23 mouse cellular contexts compared by ENCODE assay signal in the genomic region with DNA sequence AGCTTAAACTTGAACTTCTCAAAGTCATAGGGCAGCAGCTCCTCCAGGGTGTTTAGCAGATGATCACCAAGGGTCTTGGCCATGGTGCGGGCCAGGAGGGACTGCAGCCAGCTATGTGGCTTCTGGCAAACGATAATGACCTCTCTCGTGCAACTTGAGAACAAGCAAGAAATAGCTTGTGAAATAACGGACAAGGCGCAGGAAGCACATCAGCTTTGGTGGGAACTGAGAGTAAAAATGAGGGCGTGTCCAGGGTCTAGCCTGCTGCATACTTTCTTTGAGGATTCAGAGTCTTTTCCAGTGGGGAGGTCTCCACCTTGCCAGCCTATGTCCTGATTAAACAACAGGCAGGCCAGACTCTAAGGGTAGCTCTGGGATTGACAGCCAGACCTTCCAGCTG. TPM values are rescaled to one million over a fixed set of nuclear protein-coding genes. Genes with fewer than 3 reads are reported as not detected.
DNase-seq lines count a peak whose midpoint lies in the region; ATAC-seq and TF ChIP-seq lines count a peak whose summit lies in the region.
"Had no signal": no experiment of that assay in that cellular context is flagged by ENCODE, and none has a peak within 500 bp of the region (broad histone marks: within the 10 kb centered on the region; RNA-seq: fewer than 3 reads in every experiment).

Mefv (minus strand) TSS at position 118 of the 400 bp plus-strand sequence.

- H3K4me1 ChIP-seq in spleen, adult 2 months (ENCODE audit: control insufficient read depth, insufficient read depth, insufficient read length) = no peaks in the 10 kb centered on the region
- H3K4me1 ChIP-seq in midbrain, embryonic 16.5 days (ENCODE audit: control insufficient read depth, insufficient read depth, low read length) = no peaks in the 10 kb centered on the region
- H3K4me1 ChIP-seq: embryonic facial prominence, embryonic 15.5 days; forebrain, embryonic 15.5 days; heart, embryonic 13.5 days; hindbrain, embryonic 15.5 days had no signal

- no peaks in the 10 kb centered on the region for H3K27me3 ChIP-seq in spleen, adult 2 months (ENCODE audit: control insufficient read depth, insufficient read depth, low read length)
- no peaks in the 10 kb centered on the region for H3K27me3 ChIP-seq in midbrain, embryonic 16.5 days (ENCODE audit: control insufficient read depth, insufficient read depth, low read depth, low read length)
- H3K27me3 ChIP-seq: CH12.LX; embryonic facial prominence, embryonic 15.5 days; forebrain, embryonic 15.5 days; heart, embryonic 13.5 days; hindbrain, embryonic 15.5 days; Patski had no signal

- no peak within 1 kb of the TSS for H3K27ac ChIP-seq in spleen, adult 2 months (ENCODE audit: insufficient read depth, low read length)
- no peak within 1 kb of the TSS for H3K27ac ChIP-seq in midbrain, embryonic 16.5 days (ENCODE audit: low read length)
- H3K27ac ChIP-seq: embryonic facial prominence, embryonic 15.5 days; forebrain, embryonic 15.5 days; heart, embryonic 13.5 days; hindbrain, embryonic 15.5 days had no signal

- DNase-seq in spleen, adult 2 months (ENCODE audit: low read depth in 1 of 2, low spot score in 2 of 2) = no peak
- DNase-seq in spleen, postnatal 14 days (ENCODE audit: low spot score in 2 of 2) = no peak
- no peak for DNase-seq in kidney, adult 9 months
- DNase-seq in kidney, adult 11 months = no peak
- DNase-seq: adrenal gland, postnatal 14 days; cerebellum, adult 2 months; embryo, embryonic 11 days; gastrocnemius, postnatal 10 days; heart, postnatal 36 days had no signal

- peak within 1 kb of the TSS; percentile 2 for H3K4me3 ChIP-seq in spleen, adult 2 months (ENCODE audit: extremely low read depth, insufficient read depth, insufficient read length)
- no peak within 1 kb of the TSS for H3K4me3 ChIP-seq in midbrain, embryonic 16.5 days (ENCODE audit: low read depth, low read length)
- H3K4me3 ChIP-seq: embryonic facial prominence, embryonic 15.5 days; forebrain, embryonic 15.5 days; heart, embryonic 13.5 days; hindbrain, embryonic 15.5 days had no signal

- WGBS in spleen, adult 2 months = 85% methylated on average over 6 of the region's 6 CpGs
- 92% methylated on average over 6 of the region's 6 CpGs for WGBS in midbrain, embryonic 16.5 days

- no peak within 1 kb of the TSS for H3K4me2 ChIP-seq in midbrain, embryonic 16.5 days (ENCODE audit: low read length)
- H3K4me2 ChIP-seq: embryonic facial prominence, embryonic 15.5 days; forebrain, embryonic 15.5 days; heart, embryonic 13.5 days; hindbrain, embryonic 15.5 days had no signal

- no peak within 1 kb of the TSS for H3K9ac ChIP-seq in midbrain, embryonic 16.5 days (ENCODE audit: low read depth, low read length)
- H3K9ac ChIP-seq: embryonic facial prominence, embryonic 15.5 days; forebrain, embryonic 15.5 days; heart, embryonic 13.5 days; hindbrain, embryonic 15.5 days had no signal

- no peaks in the 10 kb centered on the region for H3K9me3 ChIP-seq in midbrain, embryonic 16.5 days (replicated peaks; ENCODE audit: control insufficient read depth, low read length, poor library complexity, severe bottlenecking)
- H3K9me3 ChIP-seq: embryonic facial prominence, embryonic 15.5 days; forebrain, embryonic 15.5 days; heart, embryonic 13.5 days; hindbrain, embryonic 15.5 days had no signal

- peak; percentile 71 for ATAC-seq in megakaryocyte, adult 5-6 weeks (ENCODE audit: poor library complexity, severe bottlenecking)
- ATAC-seq in neutrophil, adult 5-6 weeks (ENCODE audit: extremely low read depth, insufficient number of reproducible peaks, low FRiP score, poor library complexity, severe bottlenecking) = no peak
- no peak for ATAC-seq in midbrain, embryonic 16.5 days
- ATAC-seq: activated CD4-positive, CD25-positive, alpha-beta regulatory T cell, adult 4 months; forebrain, embryonic 15.5 days; Patski had no signal

- H3K36me3 ChIP-seq in spleen, adult 2 months (ENCODE audit: control insufficient read depth, insufficient read depth, low read length) = no peaks in the 10 kb centered on the region
- no peaks in the 10 kb centered on the region for H3K36me3 ChIP-seq in midbrain, embryonic 16.5 days (ENCODE audit: control insufficient read depth, insufficient read depth, low read length)
- H3K36me3 ChIP-seq: embryonic facial prominence, embryonic 15.5 days; forebrain, embryonic 15.5 days; heart, embryonic 13.5 days; hindbrain, embryonic 15.5 days had no signal

- TF ChIP-seq CTCF in spleen, adult 2 months (IDR thresholded peaks at IDR 0.05; ENCODE audit: extremely low read depth, insufficient read depth, insufficient read length, insufficient replicate concordance) = no peak

- TF ChIP-seq POLR2A in spleen, adult 2 months (IDR thresholded peaks at IDR 0.05; ENCODE audit: low read depth, low read length) = no peak

RNA-seq across cellular contexts. Expression of gene Mefv, which starts in this region (rescaled TPM):
- polyA plus RNA-seq in spleen, adult 2 months (2012; rRNA removed) = 2.9 and 3.2 TPM in 2 replicates
- 27.5 and 28.6 TPM in 2 replicates for total RNA-seq in megakaryocyte, adult 5-6 weeks (2015)
- total RNA-seq in megakaryocyte, adult 5-6 weeks (2017) = 79.8 and 84.7 TPM in 2 replicates
- 84.0 and 91.3 TPM in 2 replicates for total RNA-seq in neutrophil, adult 5-6 weeks (2017)
- polyA plus RNA-seq in midbrain, embryonic 16.5 days (2015; fragmentation: Nextera tagmentation; extraction: Ambion mirVana) = not detected in 2 replicates
- total RNA-seq: adrenal gland, adult 18-20 months; CH12.LX; gastrocnemius, postnatal 10 days; heart, postnatal 36 days had no signal
- polyA plus RNA-seq: activated CD4-positive, CD25-positive, alpha-beta regulatory T cell, adult 4 months; cerebellum, adult 2 months; embryonic facial prominence, embryonic 11.5 days; forebrain, embryonic 11.5 days; forebrain, embryonic 15.5 days; hindbrain, embryonic 11.5 days; hindbrain, embryonic 15.5 days; Patski had no signal
